Mouse (Mus musculus): Measurements from ENCODE around the gene Exosc2. TPM values are rescaled to one million over a fixed set of nuclear protein-coding genes. Genes with fewer than 3 reads are reported as not detected.
A peak's percentile ranks its signal among the peaks of the same experiment; 100 is the strongest.

Gene Exosc2
- total and polyA plus RNA-seq, 2 experiments from 2014 or later = 31.1 to 36.5 TPM

- 7% methylated on average over 18 of the region's 18 CpGs for WGBS
- Histone ChIP-seq H3K27ac (no peak overlapping the region), H3K27me3 (ENCODE audit: insufficient read depth, low read length) (peaks cover 89% of the 10 kb centered on the region), H3K4me2 (ENCODE audit: low read depth, low read length) (no peak overlapping the region), H3K9me3 (ENCODE audit: low read length) (no peaks in the 10 kb centered on the region), H3K36me3 (ENCODE audit: insufficient read depth, low read length) (no peaks in the 10 kb centered on the region), H3K9ac (replicated peaks; ENCODE audit: low read length) (no peak overlapping the region), H3K4me1 (ENCODE audit: insufficient read depth, low read length) (0 out of 2 replicates have a peak, but pooled peaks cover under 1% of the 10 kb centered on the region), H3K4me3 (ENCODE audit: low read length) (no peak overlapping the region)
- ATAC-seq (no peak), DNase-seq (ENCODE audit: low spot score) (no peak)
- TF ChIP-seq CTCF (IDR thresholded peaks at IDR 0.05; ENCODE audit: low read depth) = no peak
Observed at GRCm38 (mm10) chr2:31641929-31642328, 28.6 kb upstream of the Exosc2 start.

DNA sequence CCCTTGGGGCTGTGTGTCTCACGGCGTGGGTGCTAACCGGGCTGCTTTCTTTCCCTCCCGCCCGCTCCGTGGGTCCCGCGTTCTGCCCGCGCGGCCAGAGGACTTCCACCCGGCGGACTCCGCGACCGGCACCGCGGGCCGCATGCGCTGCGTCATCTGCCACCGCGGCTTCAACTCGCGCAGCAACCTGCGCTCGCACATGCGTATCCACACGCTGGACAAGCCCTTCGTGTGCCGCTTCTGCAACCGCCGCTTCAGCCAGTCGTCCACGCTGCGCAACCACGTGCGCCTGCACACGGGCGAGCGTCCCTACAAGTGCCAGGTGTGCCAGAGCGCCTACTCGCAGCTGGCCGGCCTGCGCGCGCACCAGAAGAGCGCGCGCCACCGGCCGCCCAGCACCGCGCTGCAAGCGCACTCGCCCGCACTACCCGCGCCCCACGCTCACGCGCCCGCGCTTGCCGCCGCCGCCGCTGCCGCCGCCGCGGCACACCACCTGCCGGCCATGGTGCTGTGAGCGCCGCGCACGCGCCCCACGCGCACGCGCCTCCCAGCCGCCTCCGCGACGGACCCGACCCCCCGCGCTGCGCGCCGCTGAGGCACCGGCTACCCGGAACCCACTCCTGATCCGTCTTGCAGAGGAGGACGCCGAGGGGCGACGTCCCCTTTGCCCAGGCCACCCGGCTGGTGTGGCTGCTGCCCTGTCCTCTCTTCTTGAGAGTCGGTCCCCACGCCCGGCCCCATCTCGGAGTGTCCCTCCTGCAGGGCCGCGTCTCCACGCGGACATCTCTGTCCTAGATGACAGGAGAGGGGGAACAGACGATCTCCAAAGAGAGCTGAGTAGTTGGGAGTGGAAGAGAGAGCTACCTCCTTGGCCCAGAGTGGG, 16.3 kb upstream of the Exosc2 start:
- peaks cover 58% of the 10 kb centered on the region for H3K27me3 ChIP-seq (ENCODE audit: insufficient read depth, low read length)
- H3K9ac ChIP-seq (replicated peaks; ENCODE audit: low read length) = peak overlapping the region; percentile 48
- H3K4me2 ChIP-seq (ENCODE audit: low read depth, low read length) = peak overlapping the region; percentile 86
- no peak overlapping the region; the same call in 1 of the 2 replicates for H3K27ac ChIP-seq
- peak; percentile 80 for DNase-seq (ENCODE audit: low spot score)
- peak; percentile 89 for ATAC-seq
- H3K9me3 ChIP-seq (ENCODE audit: low read length) = no peaks in the 10 kb centered on the region
- TF ChIP-seq CTCF (IDR thresholded peaks at IDR 0.05; ENCODE audit: low read depth) = no peak
- H3K4me3 ChIP-seq (ENCODE audit: low read length) = peak overlapping the region; percentile 48
- no peaks in the 10 kb centered on the region for H3K36me3 ChIP-seq (ENCODE audit: insufficient read depth, low read length)
- H3K4me1 ChIP-seq (ENCODE audit: insufficient read depth, low read length) = no peaks in the 10 kb centered on the region
- 2% methylated on average over 82 of the region's 109 CpGs for WGBS

DNA sequence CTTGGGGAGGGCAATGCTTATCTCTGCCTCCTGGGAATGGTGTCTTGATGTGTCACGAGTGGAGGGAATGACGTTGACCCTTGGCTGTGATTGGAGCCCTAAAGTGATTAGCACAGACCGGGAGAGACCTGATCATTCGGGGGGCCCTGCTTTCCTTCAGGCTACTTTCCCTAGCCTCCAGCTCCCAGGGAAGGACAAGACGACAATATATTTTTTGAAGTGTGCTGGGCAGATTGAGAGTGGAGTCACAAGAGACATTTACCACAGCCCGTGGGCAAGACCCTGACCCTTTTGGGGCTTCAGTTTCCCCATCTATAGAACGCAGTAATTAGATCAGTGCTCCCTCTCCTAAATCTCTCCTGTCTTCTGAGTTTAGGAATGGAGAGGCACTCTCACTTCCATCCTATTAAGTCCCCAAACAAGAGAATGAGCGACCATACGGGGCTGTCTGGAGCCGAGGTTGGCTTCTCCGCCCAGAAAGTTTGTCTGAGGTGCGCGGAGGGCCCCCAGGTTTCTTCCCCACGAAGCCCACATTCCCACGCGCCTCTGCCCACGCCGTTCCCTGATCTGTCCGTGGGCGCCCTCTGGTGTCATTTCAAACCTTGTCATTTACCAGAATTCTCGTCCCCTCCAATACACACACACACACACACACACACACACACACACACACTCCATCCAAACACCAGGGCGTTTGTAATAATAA, 15.5 kb upstream of the Exosc2 start:
- H3K27ac ChIP-seq = no peak overlapping the region
- no peaks in the 10 kb centered on the region for H3K9me3 ChIP-seq (ENCODE audit: low read length)
- H3K4me1 ChIP-seq (ENCODE audit: insufficient read depth, low read length) = no peaks in the 10 kb centered on the region
- 5% methylated on average over 22 of the region's 22 CpGs for WGBS
- peak; percentile 78 for DNase-seq (ENCODE audit: low spot score)
- H3K36me3 ChIP-seq (ENCODE audit: insufficient read depth, low read length) = no peaks in the 10 kb centered on the region
- H3K9ac ChIP-seq (replicated peaks; ENCODE audit: low read length) = peak overlapping the region; percentile 48; the same call in 1 of the 2 replicates
- H3K4me3 ChIP-seq (ENCODE audit: low read length) = peak overlapping the region; percentile 48
- peak; percentile 76 for TF ChIP-seq CTCF (IDR thresholded peaks at IDR 0.05; ENCODE audit: low read depth)
- H3K4me2 ChIP-seq (ENCODE audit: low read depth, low read length) = peak overlapping the region; percentile 86
- peak; percentile 22 for ATAC-seq
- H3K27me3 ChIP-seq (ENCODE audit: insufficient read depth, low read length) = peaks cover 50% of the 10 kb centered on the region

GRCm38 (mm10) chr2:31656374-31656773, 14.1 kb upstream of the Exosc2 start:
- Histone ChIP-seq H3K9ac (replicated peaks; ENCODE audit: low read length) (no peak overlapping the region), H3K4me1 (ENCODE audit: insufficient read depth, low read length) (no peaks in the 10 kb centered on the region), H3K4me3 (ENCODE audit: low read length) (no peak overlapping the region), H3K27ac (no peak overlapping the region), H3K36me3 (ENCODE audit: insufficient read depth, low read length) (no peaks in the 10 kb centered on the region), H3K4me2 (ENCODE audit: low read depth, low read length) (no peak overlapping the region), H3K9me3 (ENCODE audit: low read length) (no peaks in the 10 kb centered on the region), H3K27me3 (ENCODE audit: insufficient read depth, low read length) (peaks cover 36% of the 10 kb centered on the region)
- no peak for TF ChIP-seq CTCF (IDR thresholded peaks at IDR 0.05; ENCODE audit: low read depth)
- ATAC-seq (no peak), DNase-seq (ENCODE audit: low spot score) (no peak)
- 79% methylated on average over 7 of the region's 7 CpGs for WGBS

- WGBS = 76% methylated on average over 8 of the region's 8 CpGs
- Histone ChIP-seq H3K36me3 (ENCODE audit: insufficient read depth, low read length) (no peaks in the 10 kb centered on the region), H3K9me3 (ENCODE audit: low read length) (no peaks in the 10 kb centered on the region), H3K27ac (no peak overlapping the region), H3K4me2 (ENCODE audit: low read depth, low read length) (no peak overlapping the region), H3K9ac (replicated peaks; ENCODE audit: low read length) (no peak overlapping the region), H3K4me1 (ENCODE audit: insufficient read depth, low read length) (no peaks in the 10 kb centered on the region), H3K27me3 (ENCODE audit: insufficient read depth, low read length) (peaks cover 6% of the 10 kb centered on the region; the same call in 1 of the 2 replicates), H3K4me3 (ENCODE audit: low read length) (no peak overlapping the region)
- no peak for TF ChIP-seq CTCF (IDR thresholded peaks at IDR 0.05; ENCODE audit: low read depth)
- ATAC-seq (no peak), DNase-seq (ENCODE audit: low spot score) (no peak)
Observed at GRCm38 (mm10) chr2:31662939-31663803, 7.3 kb upstream of the Exosc2 start.

DNA sequence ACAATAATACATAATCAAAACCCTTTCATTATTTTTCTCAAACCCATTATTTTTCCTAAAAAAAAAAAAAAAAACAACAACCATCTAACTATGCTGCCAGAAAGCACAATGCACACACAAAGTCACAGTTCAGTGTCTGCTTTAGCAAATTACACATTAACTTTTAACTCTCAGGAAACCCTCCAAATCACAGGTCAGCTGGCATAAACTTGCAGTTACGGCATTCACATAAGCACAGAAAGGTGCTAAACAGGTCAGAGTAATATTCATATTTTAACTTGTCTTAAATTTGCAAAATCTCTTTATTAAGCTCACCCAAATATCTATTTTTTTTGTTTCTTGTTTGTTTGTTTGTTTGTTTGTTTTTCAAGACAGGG, 6.7 kb upstream of the Exosc2 start:
- TF ChIP-seq CTCF (IDR thresholded peaks at IDR 0.05; ENCODE audit: low read depth) = no peak
- no peak overlapping the region for H3K9ac ChIP-seq (replicated peaks; ENCODE audit: low read length)
- no peak overlapping the region for H3K4me2 ChIP-seq (ENCODE audit: low read depth, low read length)
- H3K36me3 ChIP-seq (ENCODE audit: insufficient read depth, low read length) = no peaks in the 10 kb centered on the region
- no peaks in the 10 kb centered on the region for H3K4me1 ChIP-seq (ENCODE audit: insufficient read depth, low read length)
- H3K27ac ChIP-seq = no peak overlapping the region
- WGBS = 91% methylated on average over 1 of the region's 1 CpGs
- peaks cover 6% of the 10 kb centered on the region; the same call in 1 of the 2 replicates for H3K27me3 ChIP-seq (ENCODE audit: insufficient read depth, low read length)
- DNase-seq (ENCODE audit: low spot score) = no peak
- H3K9me3 ChIP-seq (ENCODE audit: low read length) = no peaks in the 10 kb centered on the region
- ATAC-seq = no peak
- no peak overlapping the region for H3K4me3 ChIP-seq (ENCODE audit: low read length)
